Mouse (Mus musculus) urinary bladder, postnatal 25 days (tissue): ENCODE measurements at regions not wholly inside any gene's neighbourhood (a gene's known extent, or its start where the extent isn't known, plus 50 kb on each side); places are given as distances from the start of the nearest gene placed in this dataset.

ENCODE experiments used
- DNase-seq: peaks from one replicate; pipeline ENCODE4 v3.0.0; 2022; ENCODE audit warnings: low spot score

DNA sequence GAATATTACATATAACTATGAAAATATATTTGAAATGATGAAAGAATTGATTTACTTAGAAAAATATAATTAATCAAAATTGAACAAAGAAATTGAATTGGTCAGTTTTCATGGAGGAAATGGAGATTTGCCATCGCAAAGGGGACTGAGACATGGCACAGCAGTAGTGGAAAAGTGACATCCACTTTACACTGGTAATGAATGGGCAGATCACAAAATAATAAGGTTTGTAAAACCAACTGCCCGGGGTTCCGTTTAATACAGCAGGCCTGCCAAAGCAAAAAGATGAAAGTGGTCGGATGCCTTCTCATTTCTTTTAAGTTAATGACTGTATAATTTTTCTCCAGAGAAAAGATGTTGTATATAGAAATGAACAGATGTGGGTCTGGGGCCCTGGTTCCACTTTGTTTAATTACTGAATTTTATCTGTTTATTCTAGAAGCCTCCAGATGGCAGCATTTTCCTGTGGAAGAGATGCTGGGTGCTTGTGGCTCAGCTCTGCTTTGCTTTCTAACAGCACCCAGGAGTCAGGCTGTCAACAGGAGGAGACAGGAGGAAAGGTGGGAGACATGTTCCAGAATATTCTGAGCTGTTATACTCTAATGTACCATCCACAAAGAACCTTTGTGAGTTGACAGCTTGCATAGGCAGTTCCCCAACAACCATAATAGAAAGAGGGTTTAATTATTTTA lies 75.6 kb upstream of the Fbxl17 start:
- DNase-seq, result peak; percentile 4

GRCm38 (mm10) chr17:63582870-63583269 lies 83.1 kb upstream of the Fbxl17 start:
- no peak for DNase-seq

GRCm38 (mm10) chr17:63607021-63607751 lies 107.4 kb upstream of the Fbxl17 start:
- no peak for DNase-seq

DNA sequence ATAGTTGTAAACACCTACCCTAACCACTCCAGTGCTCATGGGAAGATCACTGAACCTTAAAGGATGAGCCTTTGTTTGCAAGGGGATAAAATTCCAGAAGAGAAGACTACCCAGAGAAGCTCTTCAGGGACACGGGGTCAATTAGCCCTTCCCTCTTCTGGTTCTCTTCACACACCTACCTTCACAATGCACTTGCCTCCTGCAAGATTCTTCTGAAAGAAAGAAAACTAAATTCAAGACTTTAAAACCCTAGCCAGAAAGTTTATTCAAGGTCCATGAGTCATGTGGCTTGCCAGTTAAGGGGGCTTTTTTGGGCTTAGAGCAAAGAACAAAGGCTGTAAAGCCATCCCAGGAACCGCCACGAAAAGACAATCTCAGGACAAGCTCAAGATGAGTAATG lies 122.9 kb upstream of the Fbxl17 start:
- no peak for DNase-seq

DNA sequence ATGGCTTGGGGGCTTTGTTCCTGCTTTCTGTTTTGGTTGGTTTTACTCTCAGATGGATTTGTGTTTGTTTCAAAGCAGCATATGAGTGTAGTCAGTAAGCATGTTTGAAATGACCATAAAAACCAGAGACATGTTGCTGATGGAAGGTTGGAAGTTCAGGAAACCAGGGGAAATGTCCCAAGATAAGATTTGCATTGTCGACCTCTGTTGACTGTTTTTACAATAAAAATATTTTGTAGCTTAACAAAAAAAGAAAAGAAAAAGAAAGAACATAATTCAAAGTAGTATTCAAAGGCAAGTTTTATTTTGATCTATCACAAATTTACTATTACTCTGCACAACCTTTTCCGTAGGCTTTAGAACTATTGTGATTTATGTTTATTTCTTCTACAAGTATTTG lies 137.8 kb upstream of the Fbxl17 start:
- DNase-seq, result no peak

DNA sequence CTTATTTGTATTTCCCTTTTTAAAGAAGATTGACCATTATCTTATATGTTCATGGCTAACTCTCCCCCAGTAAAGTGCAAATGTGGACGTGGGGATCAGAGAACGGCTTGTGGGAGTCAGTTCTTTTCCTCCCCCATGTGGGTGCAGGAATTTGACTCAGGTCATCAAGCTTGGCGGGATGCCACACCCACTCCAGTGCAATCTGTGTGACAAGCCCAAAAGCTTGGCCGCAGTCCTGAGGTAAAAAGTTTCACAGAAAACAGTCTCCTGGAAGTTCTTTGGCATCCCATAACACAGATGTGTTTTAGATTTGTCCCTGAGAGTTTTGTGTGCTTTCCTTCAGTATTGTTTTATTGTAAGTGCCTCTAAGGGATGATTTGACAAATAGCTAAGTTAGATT lies 144.6 kb upstream of the Fbxl17 start:
- DNase-seq, result no peak

GRCm38 (mm10) chr17:63657687-63658086 lies 157.9 kb upstream of the Fbxl17 start:
- DNase-seq, result no peak

GRCm38 (mm10) chr17:63660841-63661481 lies 161.1 kb upstream of the Fbxl17 start:
- DNase-seq, result no peak

GRCm38 (mm10) chr17:63661584-63661983 lies 161.8 kb upstream of the Fbxl17 start:
- peak; percentile 16 for DNase-seq

DNA sequence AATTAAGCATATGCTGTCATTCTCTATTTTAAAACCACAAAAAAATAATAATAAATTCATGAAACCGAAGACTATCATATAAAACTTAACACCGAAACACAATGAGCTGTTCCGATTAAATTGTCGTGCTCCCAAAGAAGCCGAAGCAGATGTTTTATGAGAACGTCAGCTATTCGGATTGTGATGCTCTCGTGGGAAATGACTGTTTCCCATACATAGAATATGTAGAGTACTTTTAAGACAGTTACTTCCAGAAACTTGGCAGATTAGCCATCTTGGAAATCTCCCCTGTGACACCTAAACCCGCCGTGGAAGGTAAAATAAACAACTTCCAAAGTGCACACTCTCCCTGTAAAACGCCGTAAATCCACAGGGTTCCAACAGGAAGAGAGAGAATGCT lies 162.4 kb upstream of the Fbxl17 start:
- DNase-seq, result no peak

- DNase-seq, result no peak
Observed at GRCm38 (mm10) chr17:63676791-63677190, 177.0 kb upstream of the Fbxl17 start.

DNA sequence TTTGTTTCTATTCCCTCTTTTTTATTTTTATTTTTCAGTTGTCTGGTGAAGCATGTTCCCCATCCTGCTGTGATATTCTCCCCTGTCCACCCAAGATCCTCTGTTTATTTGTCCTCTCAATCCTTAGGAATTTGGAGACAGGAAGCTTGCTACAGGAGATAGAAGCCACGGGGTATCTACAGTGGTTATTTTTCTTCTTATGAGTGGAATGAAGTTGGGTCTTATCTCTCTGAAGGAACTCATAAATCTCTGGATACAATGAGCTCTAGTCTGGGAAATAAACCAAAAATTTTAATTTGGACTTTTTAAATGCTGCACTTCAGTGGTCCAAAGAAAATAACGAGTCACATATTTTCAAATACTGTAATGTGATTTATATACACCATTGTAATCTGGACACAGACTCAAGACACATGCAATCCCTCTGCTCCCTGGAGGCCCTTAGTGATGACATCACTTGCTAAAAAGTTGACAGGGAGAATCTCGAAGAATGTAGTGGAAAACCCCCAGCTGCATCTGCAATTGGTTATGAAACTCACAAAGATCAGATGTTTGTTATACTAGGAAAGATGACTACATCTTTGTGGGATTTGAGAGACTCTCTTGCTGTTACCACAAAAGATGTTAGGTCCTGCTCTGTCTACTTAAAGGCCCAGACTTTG lies 178.3 kb upstream of the Fbxl17 start:
- DNase-seq, result no peak

DNA sequence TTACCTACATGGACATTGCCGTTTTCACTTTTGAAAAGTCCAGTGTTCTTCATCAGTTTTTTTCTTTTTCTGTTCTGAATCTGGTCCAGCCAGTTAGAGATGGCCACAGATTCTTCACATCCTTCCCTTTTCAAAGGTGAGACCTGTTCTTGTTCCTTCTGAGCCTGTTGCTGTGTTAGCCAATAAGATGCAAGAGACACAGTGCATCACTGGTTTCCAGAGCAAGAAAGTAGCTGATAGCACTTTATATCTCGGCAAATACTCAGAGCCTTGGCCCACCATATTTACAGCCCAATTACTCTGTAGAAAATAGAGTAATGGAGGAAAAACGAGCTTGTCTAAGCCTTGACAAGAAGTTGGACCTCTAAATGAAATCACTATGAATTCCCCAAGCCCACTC lies 180.7 kb upstream of the Fbxl17 start:
- DNase-seq, result no peak

GRCm38 (mm10) chr17:63683345-63683744 lies 179.5 kb upstream of the Fer start:
- no peak for DNase-seq

DNA sequence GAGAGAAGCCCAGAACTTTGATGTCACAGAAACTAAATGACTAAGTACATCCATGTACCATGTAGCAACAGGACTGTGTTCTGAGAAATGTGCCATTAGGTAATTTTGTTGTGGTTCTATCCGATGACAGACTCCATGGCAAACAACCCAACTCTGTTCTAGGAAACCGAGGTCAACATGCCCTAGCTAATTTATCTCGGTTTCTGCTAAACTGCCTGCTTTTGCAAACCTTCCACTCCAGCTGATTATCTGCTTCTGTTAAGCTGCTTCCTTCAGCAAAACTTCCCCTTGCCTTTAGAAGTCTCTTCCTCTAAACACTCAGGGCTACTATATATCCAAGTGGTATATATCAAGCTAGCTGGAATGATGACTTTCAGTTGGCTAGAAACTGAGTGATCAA lies 178.8 kb upstream of the Fer start:
- no peak for DNase-seq

DNA sequence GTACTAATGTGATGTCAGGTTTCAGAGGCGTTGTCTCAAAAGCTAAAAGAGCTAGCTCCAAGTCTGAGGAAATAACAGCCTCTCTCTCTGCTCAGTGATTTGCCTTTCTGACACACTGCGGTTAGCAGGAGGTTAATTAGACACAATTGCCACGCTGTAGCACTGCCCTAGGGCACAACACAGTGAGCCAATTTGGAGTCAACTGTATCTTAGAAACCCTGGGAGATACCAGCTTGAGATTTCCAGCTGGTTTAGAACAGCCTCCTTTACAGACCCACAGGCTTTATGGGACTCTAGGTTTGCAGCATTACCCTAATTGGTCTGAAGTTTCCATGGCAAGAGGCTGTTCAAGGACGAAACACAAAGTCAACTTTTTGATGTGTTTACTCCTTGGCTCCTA lies 176.9 kb upstream of the Fer start:
- no peak for DNase-seq

DNA sequence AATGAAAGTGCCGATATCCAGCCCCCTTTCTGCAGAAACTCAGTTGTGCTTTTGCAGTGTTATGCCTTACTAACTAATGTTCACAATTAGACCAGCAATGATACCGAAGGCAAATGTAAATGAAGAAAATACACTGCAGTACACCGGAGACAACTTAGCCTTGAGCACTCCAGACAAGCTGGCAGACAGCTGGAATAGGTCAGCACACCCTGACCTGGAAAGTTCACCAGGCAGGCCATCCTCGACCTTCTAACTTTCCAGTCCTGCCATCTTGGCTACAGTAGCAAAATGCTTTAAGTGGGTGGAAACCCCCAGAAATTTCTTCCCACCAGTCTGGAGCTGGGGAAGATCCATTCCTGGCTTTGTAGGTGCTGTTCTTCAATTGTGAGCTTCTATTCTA lies 176.5 kb upstream of the Fer start:
- DNase-seq, result no peak

DNA sequence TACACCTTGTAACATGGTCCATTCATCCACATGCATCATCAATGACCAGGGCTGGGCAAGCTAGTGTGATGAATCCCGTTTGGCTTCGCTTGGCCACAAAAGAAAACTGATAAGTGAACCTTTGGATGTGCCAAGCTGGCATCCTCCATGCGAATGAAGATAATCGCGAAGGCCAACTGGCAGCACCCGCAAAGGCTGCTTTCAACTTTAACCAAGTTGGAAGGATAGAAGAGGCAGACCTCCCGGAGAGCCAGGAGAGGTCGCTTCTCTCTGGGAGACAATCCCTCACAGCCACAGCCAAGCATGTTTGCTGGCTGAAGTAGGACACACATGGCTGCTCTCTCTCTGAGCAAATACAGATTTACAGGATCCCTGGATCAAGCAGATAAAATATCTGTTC lies 173.6 kb upstream of the Fer start:
- DNase-seq, result no peak

GRCm38 (mm10) chr17:63690829-63691689 lies 171.8 kb upstream of the Fer start:
- DNase-seq, result no peak

GRCm38 (mm10) chr17:63691690-63691968 lies 171.2 kb upstream of the Fer start:
- no peak for DNase-seq

DNA sequence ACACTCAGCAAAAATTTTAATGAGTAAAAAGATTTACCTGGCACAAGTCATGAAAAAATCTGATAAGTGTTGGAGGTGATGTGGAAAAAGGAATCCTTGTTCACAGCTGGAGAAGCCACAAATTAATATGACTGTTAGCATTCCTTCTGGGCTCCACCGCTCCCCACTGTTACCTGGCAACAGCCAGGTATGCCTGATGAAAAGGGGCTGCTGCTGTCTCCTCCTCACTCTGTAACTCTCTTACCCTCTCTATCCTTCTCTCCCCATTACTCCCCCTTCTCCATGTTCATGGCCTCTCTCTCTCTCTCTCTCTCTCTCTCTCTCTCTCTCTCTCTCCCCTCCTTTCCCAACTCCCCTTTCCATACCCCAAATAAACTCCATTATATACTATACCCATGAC lies 169.6 kb upstream of the Fer start:
- DNase-seq, result no peak

- DNase-seq, result no peak
Observed at GRCm38 (mm10) chr17:63699537-63699936, 163.3 kb upstream of the Fer start.
